Mouse (Mus musculus) left cerebral cortex, adult 2 months (tissue): ENCODE results near the gene Tmem151b. TPM values are rescaled to one million over a fixed set of nuclear protein-coding genes. Genes with fewer than 3 reads are reported as not detected.
A peak's percentile ranks its signal among the peaks of the same experiment; 100 is the strongest.

Source experiments
- DNase-seq, 2 experiments: peaks; one replicate each; pipeline ENCODE4 v3.0.0; 2021 to 2022; ENCODE audit warnings: low spot score in 2 of 2, mixed read lengths in 1 of 2; ENCODE audit errors: extremely low spot score in 1 of 2
- H3K27ac ChIP-seq: fragments of 200-600 bp; 2 replicates; pipeline ENCODE4 v1.8.1; 2022
- H3K4me3 ChIP-seq: fragments of 200-600 bp; 2 replicates; pipeline ENCODE4 v1.8.1; 2022
- CTCF ChIP-seq: fragments of 200-600 bp; IDR thresholded peaks from 2 replicates; pipeline ENCODE4 v1.8.1; 2022; ENCODE audit warnings: antibody characterized with exemption, mild to moderate bottlenecking, moderate library complexity
- intact Hi-C: fragments of 180-260 bp; cut with DNase I; formaldehyde crosslinking; loops from one replicate; pipeline ENCODE4 v1.15.1; 2025
- total RNA-seq, 2 experiments: library from RNA; stranded (reverse); gene quantifications; 2 replicates each; pipeline ENCODE4 v1.2.3; 2021

The Tmem151b gene
- total RNA-seq, 2 experiments from 2014 or later: 132 to 133 TPM

DNA sequence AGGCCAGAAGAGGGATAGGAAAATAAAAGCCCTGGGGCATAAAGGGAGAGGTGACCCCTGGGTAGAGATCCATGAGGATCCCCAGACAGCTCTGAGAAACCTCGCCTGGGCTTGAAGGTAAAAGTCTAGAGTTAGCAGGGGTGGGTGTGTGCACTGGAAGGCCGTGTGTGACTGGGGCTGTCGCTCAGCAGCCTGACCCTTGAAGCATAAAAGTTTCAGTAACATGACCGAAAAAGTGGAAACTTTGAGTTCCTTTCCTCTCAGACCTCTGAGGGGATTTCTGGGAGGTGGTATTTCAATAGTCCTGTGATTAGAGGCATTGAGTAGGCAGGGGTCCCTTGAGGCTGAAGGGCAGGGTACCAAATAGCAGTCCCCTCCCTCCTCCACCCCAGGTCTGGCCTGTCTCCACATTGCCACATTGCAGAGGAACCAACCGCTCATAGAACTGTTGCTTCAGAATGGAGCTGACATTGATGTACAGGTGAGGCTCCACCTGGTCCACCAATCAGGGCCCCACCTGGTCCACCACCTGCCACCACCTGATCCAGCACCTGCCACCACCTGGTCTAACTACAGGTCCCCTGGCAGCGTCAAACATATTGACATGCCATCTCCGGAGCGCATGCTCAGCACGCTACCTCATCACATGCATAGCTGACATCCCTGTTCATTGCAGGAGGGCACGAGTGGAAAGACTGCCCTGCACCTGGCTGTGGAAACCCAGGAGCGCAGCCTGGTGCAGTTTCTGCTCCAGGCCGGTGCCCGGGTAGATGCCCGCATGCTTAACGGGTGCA lies 10.5 kb upstream of the Tmem151b start:
- TF ChIP-seq CTCF: no peak
- Histone ChIP-seq H3K27ac (no peak overlapping the region), H3K4me3 (no peak overlapping the region)
- DNase-seq: no peak
- intact Hi-C loops: no loop called here

DNA sequence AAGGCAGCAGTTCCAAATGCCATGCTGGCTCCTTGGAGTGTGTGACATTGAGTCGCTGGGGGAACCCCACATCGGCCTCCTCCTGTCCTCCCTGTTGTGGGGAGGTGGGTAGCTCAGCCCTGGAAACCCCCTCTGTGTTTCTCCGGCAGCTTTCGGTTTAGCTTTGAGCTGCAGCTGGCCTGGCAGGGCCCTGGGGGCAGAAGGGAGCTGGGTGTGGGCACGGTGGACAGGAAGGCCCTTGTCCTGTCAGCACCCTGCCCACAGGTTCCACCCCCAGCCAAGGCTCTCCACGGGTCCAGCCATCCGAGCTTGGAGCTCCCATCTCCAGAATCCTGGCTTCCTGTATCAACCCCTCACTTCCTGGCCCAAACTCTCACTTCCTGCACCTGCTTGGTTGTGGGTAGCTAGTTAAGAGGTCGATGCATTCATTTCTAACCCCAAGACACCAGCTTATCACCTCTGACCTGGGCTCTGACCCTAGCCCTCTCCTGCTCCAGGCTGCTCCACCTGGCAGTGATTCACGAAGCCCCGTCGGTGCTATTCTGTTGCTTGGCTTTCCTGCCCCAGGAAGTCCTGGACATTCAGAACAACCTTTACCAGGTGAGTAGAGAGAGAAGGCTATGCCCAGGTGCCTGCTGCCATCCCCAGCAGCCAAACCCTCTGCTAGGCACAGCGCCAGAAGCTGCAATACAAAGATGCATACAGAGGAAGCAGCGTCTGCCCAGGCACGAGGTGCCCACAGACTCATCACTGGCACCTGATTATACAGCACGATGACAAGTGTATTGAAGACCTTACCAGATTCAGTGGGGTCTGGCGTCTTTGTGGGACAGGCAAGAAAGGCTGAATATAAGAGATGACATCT lies 8.8 kb upstream of the Tmem151b start:
- no peak overlapping the region for H3K27ac ChIP-seq
- H3K4me3 ChIP-seq: no peak overlapping the region
- intact Hi-C loops: no loop called here
- DNase-seq: no peak
- no peak for TF ChIP-seq CTCF

DNA sequence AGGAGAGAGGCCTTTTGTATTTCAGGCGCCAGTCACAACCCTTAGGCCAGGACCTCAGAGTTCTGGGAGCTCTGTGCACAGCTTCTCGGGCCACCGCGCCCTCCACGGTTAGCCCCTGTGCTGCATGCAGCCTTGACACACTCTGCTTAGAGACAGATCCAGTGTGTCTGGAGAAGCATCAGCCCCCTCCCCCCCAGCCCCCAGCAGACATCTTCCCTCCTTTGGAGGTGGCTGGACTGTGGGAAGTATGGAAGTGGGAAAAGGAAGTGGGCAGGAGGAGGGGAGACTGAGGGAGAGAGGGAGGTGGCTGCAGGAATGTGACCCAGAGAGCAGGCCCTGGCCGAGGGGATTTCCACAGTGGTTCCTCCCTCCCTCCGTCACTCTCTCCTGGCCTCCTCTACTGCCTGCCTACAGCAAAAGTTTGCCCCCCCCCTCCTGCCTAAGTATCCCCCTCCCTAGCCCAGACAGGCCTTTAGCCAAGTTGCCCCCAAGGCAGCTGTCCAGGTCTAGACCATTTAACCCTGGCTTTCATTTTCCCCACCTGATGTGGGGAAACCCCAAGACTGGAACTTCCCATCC lies 7.9 kb upstream of the Tmem151b start:
- Histone ChIP-seq H3K4me3 (no peak overlapping the region), H3K27ac (no peak overlapping the region)
- TF ChIP-seq CTCF: no peak
- DNase-seq: no peak
- intact Hi-C loops: no loop called here

DNA sequence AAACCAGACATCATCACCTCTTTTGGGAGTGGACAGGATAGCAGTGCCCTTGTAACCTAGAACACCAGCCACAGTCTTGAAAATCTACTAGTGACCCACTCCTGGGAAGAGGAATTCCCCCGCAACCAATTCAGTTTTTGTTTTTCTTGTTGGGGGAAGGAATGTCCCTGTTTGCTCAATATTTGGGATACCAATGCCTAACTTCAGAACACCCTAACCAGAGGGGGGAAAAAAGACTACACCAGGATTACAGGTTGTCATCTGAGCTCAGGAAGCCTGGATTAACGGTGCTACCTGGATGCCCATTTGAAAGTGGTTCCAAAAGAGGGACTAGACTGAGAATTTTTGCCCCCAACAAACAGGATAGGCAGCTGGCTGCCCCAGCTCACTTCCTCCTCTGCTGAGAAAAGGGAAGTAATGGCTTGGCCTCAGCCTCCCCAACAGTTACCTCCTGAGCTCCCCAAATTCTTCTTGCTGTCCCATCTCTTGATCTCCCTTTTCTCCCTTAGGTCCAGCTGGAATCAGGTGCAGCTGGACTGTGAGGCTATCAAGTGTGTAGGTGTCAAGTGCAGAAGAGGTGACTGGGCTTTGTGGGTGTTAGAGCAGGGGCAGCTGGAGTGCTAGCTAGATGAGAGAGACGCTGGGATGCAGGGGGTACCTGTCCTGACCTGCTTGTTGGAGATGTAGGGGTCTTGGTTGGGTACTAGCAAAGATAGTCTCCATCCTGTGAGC lies 7.2 kb upstream of the Tmem151b start:
- no peak overlapping the region for H3K27ac ChIP-seq
- TF ChIP-seq CTCF: no peak
- no peak for DNase-seq
- intact Hi-C loops: no loop called here
- H3K4me3 ChIP-seq: peak overlapping the region; percentile 71; the same call in 1 of the 2 replicates

DNA sequence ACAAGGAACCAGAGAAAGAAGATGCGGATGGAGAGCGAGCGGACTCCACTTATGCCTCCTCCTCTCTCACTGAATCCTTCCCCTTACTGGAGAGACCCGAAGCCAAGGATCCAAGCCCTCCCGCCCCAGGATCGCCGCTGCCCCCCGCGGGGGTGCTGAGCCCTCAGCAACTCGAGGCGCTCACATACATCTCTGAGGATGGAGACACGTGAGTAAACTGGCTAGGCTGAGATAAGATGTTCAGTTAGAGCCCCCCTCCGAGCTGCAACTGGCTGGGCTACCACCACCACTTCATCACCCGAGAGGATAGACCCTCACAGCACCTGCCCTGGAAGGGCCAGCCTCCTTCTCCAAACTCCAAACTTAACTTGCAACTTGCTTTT lies 6.6 kb upstream of the Tmem151b start:
- H3K4me3 ChIP-seq: peak overlapping the region; percentile 71
- no peak for TF ChIP-seq CTCF
- H3K27ac ChIP-seq: no peak overlapping the region
- DNase-seq: no peak
- intact Hi-C loops: no loop called here

DNA sequence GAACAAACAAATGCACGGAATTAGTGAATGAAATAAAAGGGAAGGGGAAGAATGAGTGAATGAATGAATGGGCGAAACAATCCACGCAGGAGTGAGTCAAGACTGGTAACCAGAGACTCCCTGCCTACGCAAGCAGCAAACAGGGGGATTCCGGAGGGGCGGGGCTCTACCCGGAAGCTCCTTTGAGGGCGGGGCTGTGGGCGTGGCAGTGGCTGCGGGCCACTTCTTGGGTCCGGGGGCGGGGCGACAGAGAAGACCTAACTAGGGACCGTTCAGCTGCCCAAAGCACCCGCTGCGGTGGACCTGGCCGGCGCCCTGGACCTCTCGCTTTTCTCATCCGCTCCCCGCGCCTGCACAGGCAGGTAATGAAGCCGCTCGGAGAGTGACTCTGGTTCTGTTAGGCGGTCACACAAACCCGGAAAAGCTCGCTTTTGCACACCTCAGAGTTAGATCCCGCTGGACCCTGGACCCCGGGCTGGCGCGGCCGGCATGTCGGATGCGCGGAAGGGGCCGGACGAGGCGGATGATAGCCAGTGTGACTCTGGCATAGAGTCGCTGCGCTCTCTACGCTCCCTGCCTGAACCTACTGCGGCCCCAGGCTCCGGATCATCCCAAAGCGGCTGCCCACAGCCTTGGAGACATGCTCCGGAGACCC lies 6.1 kb upstream of the Tmem151b start, which contains the start of gene Nfkbie:
Gene Nfkbie, plus strand, starts transcription at position 252 of the 655 bp plus-strand sequence.
- H3K4me3 ChIP-seq: peak within 1 kb of the TSS; percentile 71
- peak; percentile 88 to 91 for DNase-seq
- no peak for TF ChIP-seq CTCF
- intact Hi-C loops: no loop called here
- H3K27ac ChIP-seq: peak within 1 kb of the TSS; percentile 42; the same call in 1 of the 2 replicates

DNA sequence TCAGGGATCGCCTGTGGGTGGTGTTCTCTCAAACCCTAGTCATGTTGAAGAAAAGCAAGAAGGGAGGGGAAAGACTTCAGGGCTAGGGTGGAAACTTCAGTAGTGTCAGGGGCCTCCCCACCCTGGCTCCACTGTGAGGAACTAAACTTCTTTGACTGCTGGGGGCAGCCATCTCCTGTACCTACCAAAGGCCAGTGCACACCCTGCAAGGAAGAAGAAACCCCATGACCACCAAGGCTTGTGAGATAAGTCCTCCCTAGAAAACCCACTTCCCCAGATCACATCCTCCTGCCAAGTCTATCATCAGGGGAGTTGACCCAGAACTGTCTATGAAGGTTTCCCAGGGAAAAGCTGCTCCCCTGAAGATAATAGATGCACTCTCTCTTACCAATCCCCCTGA lies 4.9 kb upstream of the Tmem151b start:
- no peak overlapping the region for H3K27ac ChIP-seq
- H3K4me3 ChIP-seq: no peak overlapping the region
- no peak for TF ChIP-seq CTCF
- intact Hi-C loops: no loop called here
- DNase-seq: no peak

DNA sequence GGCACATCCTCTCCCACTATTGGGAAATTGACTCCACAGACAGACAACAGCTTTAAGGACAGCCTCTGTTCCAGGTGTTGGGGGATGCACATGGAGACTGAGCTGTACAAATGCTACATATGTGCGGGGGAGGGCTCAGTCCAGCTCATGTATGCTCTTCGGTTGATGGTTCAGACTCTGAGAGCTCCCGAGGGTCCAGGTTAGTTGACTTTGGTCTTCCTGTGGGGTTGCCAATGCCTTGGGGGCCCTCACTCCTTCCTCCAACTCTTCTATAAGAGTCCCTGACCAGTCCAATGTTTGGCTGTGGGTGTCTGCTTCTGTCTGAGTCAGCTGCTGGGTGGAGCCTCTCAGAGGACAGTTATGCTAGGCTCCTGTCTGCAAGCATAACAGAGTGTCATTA lies 3.6 kb upstream of the Tmem151b start:
- no peak for DNase-seq
- intact Hi-C loops: no loop called here
- no peak for TF ChIP-seq CTCF
- Histone ChIP-seq H3K27ac (no peak overlapping the region), H3K4me3 (no peak overlapping the region)

DNA sequence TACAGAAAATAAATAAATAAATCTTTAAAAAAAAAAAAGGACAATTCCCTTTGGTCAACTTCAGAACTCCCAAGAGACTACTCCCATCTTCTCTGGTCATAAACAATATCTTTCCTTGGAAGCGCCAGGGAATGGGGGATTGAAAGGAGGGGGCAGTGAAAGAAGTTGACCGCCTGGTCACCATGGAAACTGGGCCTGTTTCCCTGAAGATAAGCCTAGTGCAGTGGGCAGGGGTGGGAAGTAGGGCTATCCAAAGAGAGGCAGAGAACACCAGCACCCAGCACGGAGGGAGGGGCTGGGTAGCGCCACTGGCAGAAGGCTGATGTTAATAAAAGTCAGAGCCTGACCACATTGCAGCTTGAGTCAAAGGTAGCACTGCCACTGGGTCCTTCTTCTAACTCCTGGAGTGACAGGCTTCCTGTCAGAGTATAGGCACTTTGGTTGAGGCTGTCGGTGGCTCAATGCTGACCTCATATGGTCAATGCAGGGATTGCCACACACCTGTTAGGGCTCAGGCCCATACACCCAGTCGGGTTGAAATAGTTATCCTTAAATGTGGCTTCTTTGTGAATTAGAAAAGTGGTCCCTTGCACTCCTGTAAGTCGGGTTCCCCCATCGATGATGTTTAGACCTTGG lies 2.5 kb upstream of the Tmem151b start:
- TF ChIP-seq CTCF: peak; percentile 94
- intact Hi-C loops: loop anchor here (1.0 kb wide), 2 partner anchors 36 to 74 kb away; no protein-coding TSS in a partner anchor
- Histone ChIP-seq H3K27ac (no peak overlapping the region), H3K4me3 (no peak overlapping the region)
- DNase-seq: peak; percentile 76 to 85

DNA sequence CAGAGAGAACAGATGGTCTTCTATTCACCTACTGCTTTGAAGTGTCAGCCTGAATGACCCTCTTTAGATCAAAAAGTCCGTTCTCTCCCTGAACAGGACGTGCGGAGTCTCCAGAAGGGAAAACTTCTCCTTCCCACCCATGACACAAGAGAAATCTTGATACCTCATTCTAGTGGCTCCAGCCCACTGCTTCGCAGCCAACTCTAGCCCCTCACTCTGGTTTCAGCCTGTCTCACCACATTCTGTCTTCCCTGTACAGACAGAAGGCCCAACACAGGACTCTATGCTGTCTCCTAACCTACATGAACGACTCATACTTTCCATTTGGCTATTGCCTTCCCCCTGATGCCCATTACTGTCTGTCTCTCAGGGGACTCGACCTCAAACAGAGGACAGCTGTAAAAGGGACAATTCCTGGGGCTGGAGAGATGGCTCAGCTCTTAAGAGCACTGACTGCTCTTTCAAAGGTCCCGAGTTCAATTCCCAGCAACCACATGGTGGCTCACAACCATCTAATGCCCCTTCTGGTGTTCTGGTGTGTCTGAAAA lies 1.8 kb upstream of the Tmem151b start:
- intact Hi-C loops: no loop called here
- DNase-seq: no peak
- Histone ChIP-seq H3K27ac (no peak overlapping the region), H3K4me3 (no peak overlapping the region)
- no peak for TF ChIP-seq CTCF

DNA sequence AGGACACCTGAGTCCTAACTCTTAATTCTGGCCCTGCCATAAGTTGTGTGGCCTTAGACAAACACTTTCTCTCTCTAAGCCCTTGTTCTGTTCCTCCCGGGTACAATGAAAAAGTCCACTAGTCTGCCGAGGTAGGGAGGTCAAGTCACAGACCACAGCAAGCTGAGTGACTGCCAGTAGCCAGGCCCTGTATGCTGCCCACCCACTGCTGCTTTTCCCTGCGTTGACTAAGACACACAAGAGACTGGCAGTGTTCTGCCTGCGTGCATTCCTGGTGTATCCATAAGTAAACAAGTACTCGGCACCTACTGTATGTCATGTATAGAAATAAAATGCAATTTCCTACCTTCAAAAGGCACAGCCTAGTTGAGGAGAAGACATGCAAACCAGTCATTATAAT lies 776 bp upstream of the Tmem151b start:
- Histone ChIP-seq H3K27ac (peak overlapping the region; percentile 88), H3K4me3 (peak overlapping the region; percentile 75)
- no peak for DNase-seq
- intact Hi-C loops: no loop called here
- no peak for TF ChIP-seq CTCF
